Mouse (Mus musculus) spleen, adult 2 months (tissue): ENCODE measurements around the gene Hdac7. TPM values are rescaled to one million over a fixed set of nuclear protein-coding genes. Genes with fewer than 3 reads are reported as not detected.

Experiments
- DNase-seq, 2 experiments: peaks; one replicate each; pipeline versions ENCODE4 v3.0.0 to v3.0.0-alpha.2; 2012 to 2021; ENCODE audit warnings: low spot score in 2 of 2, low read depth in 1 of 2
- H3K27ac ChIP-seq: fragments of 200-500 bp; 2 replicates; pipeline ENCODE4 v1.5.1; 2012; ENCODE audit warnings: low read length, inconsistent platforms; ENCODE audit not compliant: insufficient read depth
- H3K27me3 ChIP-seq: fragments of 200-500 bp; 2 replicates; pipeline ENCODE4 v1.6.1; 2012; ENCODE audit warnings: mild to moderate bottlenecking, moderate library complexity, low read length, inconsistent platforms; ENCODE audit not compliant: control insufficient read depth, insufficient read depth
- H3K36me3 ChIP-seq: fragments of 200-500 bp; 2 replicates; pipeline ENCODE4 v1.6.1; 2012; ENCODE audit warnings: mild to moderate bottlenecking, low read length, inconsistent platforms; ENCODE audit not compliant: control insufficient read depth, insufficient read depth
- H3K4me1 ChIP-seq: fragments of 200-500 bp; 2 replicates; pipeline ENCODE4 v1.6.1; 2011; ENCODE audit warnings: inconsistent platforms; ENCODE audit not compliant: control insufficient read depth, insufficient read depth, insufficient read length
- H3K4me3 ChIP-seq: fragments of 200-500 bp; 2 replicates; pipeline ENCODE4 v1.5.1; 2011; ENCODE audit warnings: mild to moderate bottlenecking, inconsistent platforms; ENCODE audit not compliant: insufficient read depth, insufficient read length; ENCODE audit errors: extremely low read depth
- CTCF ChIP-seq: fragments of 200-500 bp; IDR thresholded peaks from 2 replicates; pipeline ENCODE4 v1.5.1; 2011; ENCODE audit warnings: mild to moderate bottlenecking, inconsistent platforms; ENCODE audit not compliant: insufficient read depth, insufficient read length, insufficient replicate concordance; ENCODE audit errors: extremely low read depth
- POLR2A ChIP-seq: fragments of 200-500 bp; IDR thresholded peaks from 2 replicates; pipeline ENCODE4 v1.6.1; 2011; ENCODE audit warnings: low read depth, low read length, inconsistent platforms
- WGBS: fragments of 180-500 bp; shearing (Covaris S2); methylation state at CpG from one replicate; pipeline ENCODE4 v1.1.7; 2018; 5-methylcytosine and 5-hydroxymethylcytosine counted together
- polyA plus RNA-seq: library from polyadenylated mRNA; depleted of rRNA; stranded (reverse); fragments of >200 nt; gene quantifications from 2 replicates; pipeline ENCODE4 v1.2.3, GENCODE M21; 2012

Gene Hdac7
- polyA plus RNA-seq, 1 experiment, result 104 TPM

- no peaks in the 10 kb centered on the region for H3K36me3 ChIP-seq
- H3K27ac ChIP-seq, result no peak overlapping the region
- 66% methylated on average over 6 of the region's 6 CpGs for WGBS
- H3K4me1 ChIP-seq, result no peaks in the 10 kb centered on the region
- DNase-seq, result no peak
- H3K27me3 ChIP-seq, result no peaks in the 10 kb centered on the region
- H3K4me3 ChIP-seq, result no peak overlapping the region
- TF ChIP-seq CTCF (no peak), POLR2A (no peak)
These were observed 10.2 kb upstream of the Hdac7 start for GRCm38 (mm10) chr15:97854551-97854950.

- no peak overlapping the region for H3K27ac ChIP-seq
- no peaks in the 10 kb centered on the region for H3K4me1 ChIP-seq
- no peak for TF ChIP-seq POLR2A
- no peak for TF ChIP-seq CTCF
- no peaks in the 10 kb centered on the region for H3K27me3 ChIP-seq
- 43% methylated on average over 8 of the region's 8 CpGs for WGBS
- DNase-seq, result no peak
- H3K36me3 ChIP-seq, result no peaks in the 10 kb centered on the region
- no peak overlapping the region for H3K4me3 ChIP-seq
These were observed 9.8 kb upstream of the Hdac7 start for GRCm38 (mm10) chr15:97854059-97854458.

GRCm38 (mm10) chr15:97852291-97852690, 8.0 kb upstream of the Hdac7 start:
- H3K4me3 ChIP-seq, result no peak overlapping the region
- whole genome bisulfite sequencing, result 95% methylated on average over 3 of the region's 3 CpGs
- TF ChIP-seq POLR2A (no peak), CTCF (no peak)
- no peaks in the 10 kb centered on the region for H3K27me3 ChIP-seq
- H3K36me3 ChIP-seq, result no peaks in the 10 kb centered on the region
- no peaks in the 10 kb centered on the region; the same call in 1 of the 2 replicates for H3K4me1 ChIP-seq
- no peak overlapping the region for H3K27ac ChIP-seq
- DNase-seq, result no peak

GRCm38 (mm10) chr15:97851011-97851410, 6.7 kb upstream of the Hdac7 start:
- Histone ChIP-seq H3K4me1 (no peaks in the 10 kb centered on the region; the same call in 1 of the 2 replicates), H3K27me3 (no peaks in the 10 kb centered on the region), H3K27ac (no peak overlapping the region), H3K36me3 (no peaks in the 10 kb centered on the region), H3K4me3 (no peak overlapping the region)
- WGBS, result 79% methylated on average over 5 of the region's 5 CpGs
- no peak for DNase-seq
- TF ChIP-seq CTCF (no peak), POLR2A (no peak)

- peak in 1 of 2 experiments; percentile 46 for DNase-seq
These were observed 6.1 kb upstream of the Hdac7 start for GRCm38 (mm10) chr15:97850441-97850840.

GRCm38 (mm10) chr15:97849116-97849911, 5.0 kb upstream of the Hdac7 start:
- Histone ChIP-seq H3K4me3 (peak overlapping the region; percentile 48), H3K36me3 (no peaks in the 10 kb centered on the region), H3K27me3 (no peaks in the 10 kb centered on the region), H3K27ac (peak overlapping the region; percentile 55), H3K4me1 (no peaks in the 10 kb centered on the region; the same call in 1 of the 2 replicates)
- peak; percentile 82 to 85 for DNase-seq
- under 1% methylated on average over 19 of the region's 19 CpGs for WGBS
- TF ChIP-seq CTCF, result peak; percentile 70; the same call in 1 of the 2 replicates
- no peak for TF ChIP-seq POLR2A

More at GRCm38 (mm10) chr15:97850441-97850840, 6.1 kb upstream of the Hdac7 start:
- Histone ChIP-seq H3K4me3 (no peak overlapping the region), H3K4me1 (no peaks in the 10 kb centered on the region; the same call in 1 of the 2 replicates), H3K27ac (no peak overlapping the region), H3K27me3 (no peaks in the 10 kb centered on the region), H3K36me3 (no peaks in the 10 kb centered on the region)
- 19% methylated on average over 2 of the region's 2 CpGs for WGBS
- peak; percentile 71; the same call in 1 of the 2 replicates for TF ChIP-seq CTCF
- no peak for TF ChIP-seq POLR2A

GRCm38 (mm10) chr15:97847866-97848265, 3.6 kb upstream of the Hdac7 start:
- Histone ChIP-seq H3K4me3 (no peak overlapping the region), H3K4me1 (peaks cover 2% of the 10 kb centered on the region; the same call in 1 of the 2 replicates), H3K36me3 (no peaks in the 10 kb centered on the region), H3K27ac (no peak overlapping the region), H3K27me3 (no peaks in the 10 kb centered on the region)
- 87% methylated on average over 2 of the region's 2 CpGs for WGBS
- no peak for TF ChIP-seq CTCF
- TF ChIP-seq POLR2A, result no peak
- no peak for DNase-seq
